Mouse (Mus musculus): Measurements from ENCODE around the gene Nit1.
"Not testable (repeated sequence)": the region's sequence is repeated elsewhere in the genome, so short reads cannot be mapped to it uniquely, and the experiment has no call there.

Nit1 gene

GRCm38 (mm10) chr1:171349210-171349609 is 3.8 kb upstream of the Nit1 start:
- DNase-seq (ENCODE audit: low spot score), result no peak

GRCm38 (mm10) chr1:171348665-171349064 is 3.2 kb upstream of the Nit1 start:
- DNase-seq (ENCODE audit: low spot score), result no peak

GRCm38 (mm10) chr1:171346095-171346450 is 627 bp upstream of the Nit1 start:
- DNase-seq (ENCODE audit: low spot score), result no peak

DNA sequence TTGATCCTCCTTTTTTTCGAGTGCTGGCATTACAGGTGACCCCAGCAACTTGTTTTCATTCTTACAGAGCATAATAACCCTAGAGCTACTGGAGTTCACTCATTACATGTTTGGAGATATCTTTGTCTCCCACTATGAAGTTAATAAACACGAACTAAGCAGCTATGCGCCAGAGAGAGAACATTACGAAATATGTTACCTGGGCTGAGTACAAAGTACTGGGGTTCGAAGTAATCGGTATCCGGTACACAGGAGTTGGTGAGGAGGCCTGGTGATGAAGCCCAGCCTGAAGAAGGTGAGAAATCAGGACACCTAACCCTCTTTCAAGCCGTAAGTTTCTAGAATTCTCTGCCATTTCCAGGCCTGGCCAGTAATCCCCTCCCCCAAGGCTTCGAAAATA is 731 bp downstream of the Nit1 start:
- no peak for DNase-seq (ENCODE audit: low spot score)

GRCm38 (mm10) chr1:171343922-171344677 is 1.3 kb downstream of the Nit1 start:
- DNase-seq (ENCODE audit: low spot score), result peak; percentile 52

DNA sequence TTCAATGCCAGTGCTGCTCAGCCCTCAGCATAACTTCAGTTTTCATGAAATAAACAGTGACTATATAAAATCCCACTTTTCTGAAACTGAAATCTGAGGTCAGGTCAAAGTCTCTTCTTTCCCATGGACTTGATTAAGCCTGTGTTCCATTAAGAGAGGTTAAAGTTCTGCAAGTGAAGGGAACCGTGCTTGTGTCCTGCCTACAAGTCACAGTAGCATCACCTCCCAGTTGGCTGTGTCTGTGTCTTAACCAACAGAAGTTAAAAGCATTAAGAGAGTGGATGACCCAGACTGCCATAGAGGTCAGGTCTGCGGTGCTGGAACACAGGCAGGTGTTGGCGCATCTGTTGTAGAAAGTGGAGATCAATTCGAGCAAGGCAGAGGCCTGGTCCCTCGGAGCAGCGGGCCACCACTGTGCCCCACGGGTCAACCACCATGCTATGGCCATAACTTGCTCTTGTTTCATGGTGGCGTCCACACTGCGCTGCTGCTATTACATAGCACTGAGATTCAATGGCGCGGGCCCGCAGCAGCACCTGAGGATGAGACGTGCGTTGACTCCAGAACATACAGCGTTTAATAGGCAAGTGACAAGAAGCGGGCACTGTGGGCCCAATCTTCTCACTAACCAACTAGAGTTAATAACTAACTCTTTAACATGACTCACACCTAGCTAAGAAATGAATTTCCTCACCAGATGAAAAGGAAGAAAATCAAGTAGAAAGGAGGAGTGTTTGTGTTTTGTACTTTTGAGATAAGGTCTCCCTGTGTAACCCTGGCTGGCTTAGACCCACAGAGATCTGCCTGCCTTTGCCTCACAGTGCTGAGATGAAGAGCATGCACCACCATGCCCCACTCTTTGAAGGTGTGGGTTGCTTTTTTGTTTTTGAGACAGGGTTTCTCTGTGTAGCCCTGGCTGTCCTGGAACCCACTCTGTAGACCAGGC is 2.9 kb downstream of the Nit1 start:
- no peak for DNase-seq (ENCODE audit: low spot score)

DNA sequence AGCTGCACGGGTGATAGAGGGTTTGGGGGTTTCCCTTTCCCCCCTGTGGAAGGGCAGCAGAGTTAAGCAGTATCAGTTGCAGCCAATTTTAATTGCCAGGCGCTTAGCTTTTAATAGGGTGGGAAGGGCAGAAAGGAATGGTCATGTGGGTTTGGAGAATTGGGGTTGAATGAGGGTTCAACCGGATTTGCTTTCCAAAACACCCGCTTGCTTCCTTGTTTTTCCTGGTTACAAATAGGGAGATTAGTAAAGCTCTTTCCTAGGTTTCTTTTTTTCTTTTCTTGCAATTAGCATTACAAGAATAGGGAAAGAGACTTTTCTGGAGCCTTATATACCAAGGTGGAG is 15.3 kb downstream of the Nit1 start:
- no peak for DNase-seq (ENCODE audit: low spot score)

- DNase-seq (ENCODE audit: low spot score), result peak; percentile 82
Observed at GRCm38 (mm10) chr1:171329433-171330215, 15.8 kb downstream of the Nit1 start.

GRCm38 (mm10) chr1:171328839-171329432 is 16.5 kb downstream of the Nit1 start, which contains the start of gene Dedd:
Gene Dedd (plus strand): TSS chr1:171329145.
- peak; percentile 91 for DNase-seq (ENCODE audit: low spot score)

DNA sequence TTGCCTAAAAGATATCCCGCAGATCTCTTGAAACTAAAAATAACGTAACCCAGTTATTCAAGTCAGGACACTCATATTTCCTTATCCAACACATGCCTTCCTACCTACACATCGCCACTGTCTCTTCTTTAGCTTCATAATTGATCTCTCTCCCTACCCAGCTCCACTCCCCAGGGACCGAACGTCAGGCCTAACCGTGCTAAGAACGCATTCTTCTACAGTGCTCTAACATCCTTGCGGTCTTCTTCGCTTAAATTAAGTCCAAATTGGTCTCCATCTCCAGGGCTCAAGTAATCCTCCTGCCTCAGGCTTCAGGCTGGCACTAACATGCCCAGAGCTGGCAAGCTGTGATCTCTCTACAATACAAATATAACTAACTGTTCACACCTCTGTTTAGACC is 17.2 kb downstream of the Nit1 start:
- DNase-seq (ENCODE audit: low spot score), result no peak

- DNase-seq (ENCODE audit: low spot score), result not testable (repeated sequence)
Observed at GRCm38 (mm10) chr1:171326588-171326987, 18.9 kb downstream of the Nit1 start.

DNA sequence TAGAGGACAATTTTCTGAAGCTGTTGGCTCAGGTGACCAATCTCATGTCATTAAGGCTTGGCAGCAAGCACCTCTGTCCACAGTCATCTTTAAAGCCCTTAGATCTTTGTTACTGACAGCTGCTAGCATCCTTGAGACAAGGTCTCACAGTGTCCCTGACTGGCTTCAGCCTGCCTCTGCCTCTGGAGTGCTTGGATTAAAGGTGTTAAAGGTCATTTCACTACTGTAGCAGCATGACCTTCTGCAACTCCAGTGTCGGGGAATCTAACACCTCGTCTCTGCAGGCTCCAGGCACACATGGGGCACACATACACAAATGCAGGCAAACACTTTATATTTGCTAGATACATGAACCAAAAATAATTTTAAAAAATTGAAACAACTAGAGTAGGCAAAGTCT is 19.9 kb downstream of the Nit1 start:
- DNase-seq (ENCODE audit: low spot score), result no peak

- DNase-seq (ENCODE audit: low spot score), result peak; percentile 20
Observed at GRCm38 (mm10) chr1:171322012-171322411, 23.4 kb downstream of the Nit1 start.

GRCm38 (mm10) chr1:171321415-171321814 is 24.0 kb downstream of the Nit1 start:
- no peak for DNase-seq (ENCODE audit: low spot score)

DNA sequence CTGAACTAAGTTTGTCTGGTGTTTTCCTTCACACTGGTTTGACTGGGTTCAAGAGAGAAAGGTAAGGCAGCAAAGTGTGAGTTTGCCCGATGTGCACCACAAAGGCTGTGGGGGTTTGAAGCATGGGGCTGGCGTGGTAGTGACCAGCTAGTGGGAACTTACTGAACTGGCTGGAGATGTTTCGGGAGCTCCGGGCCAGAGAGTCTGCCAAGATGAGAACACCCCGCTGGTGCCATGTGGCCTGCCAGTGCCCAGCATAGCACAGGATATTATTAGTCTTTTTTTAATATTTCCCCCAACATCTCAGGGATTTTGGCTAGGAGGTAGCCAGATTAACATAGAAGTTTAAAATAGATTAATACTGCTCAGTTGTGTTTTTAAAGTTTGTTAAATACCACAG is 25.3 kb downstream of the Nit1 start:
- no peak for DNase-seq (ENCODE audit: low spot score)

DNA sequence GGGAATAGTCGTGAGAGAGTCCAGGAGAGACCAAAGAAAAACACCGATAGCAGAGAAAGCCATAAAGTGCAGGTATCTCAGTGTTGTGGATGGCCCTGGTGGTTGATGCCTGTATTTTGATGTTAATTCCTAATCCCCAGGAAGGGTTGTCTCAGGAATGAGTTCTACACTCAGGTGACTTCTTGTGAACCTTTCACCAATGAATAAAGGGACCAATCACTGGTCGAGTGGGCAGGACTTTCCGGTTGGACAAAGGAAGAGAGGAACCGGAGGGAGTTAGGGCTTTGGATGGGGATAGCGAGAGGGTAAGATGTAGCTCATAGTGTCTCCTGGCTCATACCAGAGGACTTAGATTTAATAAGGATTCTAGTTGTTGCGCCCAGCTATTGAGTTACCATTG is 25.7 kb downstream of the Nit1 start:
- no peak for DNase-seq (ENCODE audit: low spot score)

DNA sequence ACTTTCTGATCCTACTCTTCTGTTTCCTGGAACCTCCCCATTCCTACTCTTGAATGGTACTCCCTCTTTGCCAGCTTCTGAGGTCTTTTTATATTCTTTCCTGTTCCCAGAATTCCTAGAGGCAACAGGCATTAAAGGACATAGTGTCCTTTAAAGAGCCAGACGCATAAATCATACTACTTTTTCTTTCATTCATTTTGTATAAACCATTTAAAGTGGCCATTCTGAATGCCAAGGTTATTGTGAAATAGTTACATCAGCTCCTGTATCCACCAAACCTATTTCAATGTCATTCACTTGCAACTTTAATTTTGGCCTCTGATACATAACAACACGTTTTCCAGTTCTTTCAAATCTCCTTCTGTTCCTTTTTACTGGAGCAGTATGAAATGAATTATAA is 36.1 kb downstream of the Nit1 start:
- no peak for DNase-seq (ENCODE audit: low spot score)

GRCm38 (mm10) chr1:171306157-171306556 is 39.3 kb downstream of the Nit1 start:
- not testable (repeated sequence) for DNase-seq (ENCODE audit: low spot score)

GRCm38 (mm10) chr1:171298226-171298625 is 47.2 kb downstream of the Nit1 start:
- no peak for DNase-seq (ENCODE audit: low spot score)

- DNase-seq (ENCODE audit: low spot score), result no peak
Observed at GRCm38 (mm10) chr1:171295063-171295402, 50.4 kb downstream of the Nit1 start.

GRCm38 (mm10) chr1:171294298-171295062 is 51.0 kb downstream of the Nit1 start, which contains the start of gene Ufc1:
Gene Ufc1 (minus strand): TSS chr1:171295024.
- DNase-seq (ENCODE audit: low spot score), result peak; percentile 85

All from urinary bladder, postnatal 14 days (tissue).